Mouse (Mus musculus) brain, adult 2 months (tissue): ENCODE data around the gene Phldb2.

ENCODE experiments used
- DNase-seq: peaks from one replicate; pipeline ENCODE4 v3.0.0; 2011; ENCODE audit warnings: low read depth, low spot score

Phldb2 gene

GRCm38 (mm10) chr16:45841806-45842205 is 111.6 kb downstream of the Phldb2 start:
- no peak for DNase-seq

- peak; percentile 63 for DNase-seq
Measured at GRCm38 (mm10) chr16:45841016-45841415, 112.4 kb downstream of the Phldb2 start.

GRCm38 (mm10) chr16:45837541-45838342 is 115.7 kb downstream of the Phldb2 start:
- DNase-seq: no peak

GRCm38 (mm10) chr16:45832747-45833108 is 120.7 kb downstream of the Phldb2 start:
- DNase-seq: no peak

GRCm38 (mm10) chr16:45832061-45832746 is 121.2 kb downstream of the Phldb2 start:
- no peak for DNase-seq

GRCm38 (mm10) chr16:45831094-45831872 is 122.1 kb downstream of the Phldb2 start:
- no peak for DNase-seq

- no peak for DNase-seq
Measured at GRCm38 (mm10) chr16:45830096-45830866, 123.1 kb downstream of the Phldb2 start.

- DNase-seq: no peak
Measured at GRCm38 (mm10) chr16:45825309-45825708, 128.1 kb downstream of the Phldb2 start.

- no peak for DNase-seq
Measured at GRCm38 (mm10) chr16:45824025-45824424, 129.4 kb downstream of the Phldb2 start.

GRCm38 (mm10) chr16:45819911-45820310 is 133.5 kb downstream of the Phldb2 start:
- DNase-seq: no peak

- DNase-seq: no peak
Measured at GRCm38 (mm10) chr16:45817795-45818194, 135.6 kb downstream of the Phldb2 start.

GRCm38 (mm10) chr16:45816670-45817069 is 136.7 kb downstream of the Phldb2 start:
- DNase-seq: peak; percentile 73

GRCm38 (mm10) chr16:45814611-45815010 is 138.8 kb downstream of the Phldb2 start:
- DNase-seq: no peak

- no peak for DNase-seq
Measured at GRCm38 (mm10) chr16:45811788-45812187, 141.6 kb downstream of the Phldb2 start.

- DNase-seq: peak; percentile 76
Measured at GRCm38 (mm10) chr16:45810829-45811326, 142.5 kb downstream of the Phldb2 start.

GRCm38 (mm10) chr16:45810155-45810554 is 143.2 kb downstream of the Phldb2 start:
- no peak for DNase-seq

GRCm38 (mm10) chr16:45804708-45805107 is 148.7 kb downstream of the Phldb2 start:
- no peak for DNase-seq

GRCm38 (mm10) chr16:45800406-45800805 is 153.0 kb downstream of the Phldb2 start:
- no peak for DNase-seq

GRCm38 (mm10) chr16:45799150-45799549 is 154.2 kb downstream of the Phldb2 start:
- DNase-seq: no peak

GRCm38 (mm10) chr16:45798591-45798990 is 154.8 kb downstream of the Phldb2 start:
- DNase-seq: peak; percentile 27

- DNase-seq: no peak
Measured at GRCm38 (mm10) chr16:45796815-45797214, 156.6 kb downstream of the Phldb2 start.
